Mouse (Mus musculus) brain, adult 2 months (tissue): ENCODE data around the gene Fgfr2.
"Not testable (repeated sequence)": the region's sequence is repeated elsewhere in the genome, so short reads cannot be mapped to it uniquely, and the experiment has no call there.

Experiments
- DNase-seq: peaks from one replicate; pipeline ENCODE4 v3.0.0; 2011; ENCODE audit warnings: low read depth, low spot score

Fgfr2 gene

GRCm38 (mm10) chr7:132665664-132666382, 457.3 kb downstream of the Fgfr2 start:
- DNase-seq = no peak

DNA sequence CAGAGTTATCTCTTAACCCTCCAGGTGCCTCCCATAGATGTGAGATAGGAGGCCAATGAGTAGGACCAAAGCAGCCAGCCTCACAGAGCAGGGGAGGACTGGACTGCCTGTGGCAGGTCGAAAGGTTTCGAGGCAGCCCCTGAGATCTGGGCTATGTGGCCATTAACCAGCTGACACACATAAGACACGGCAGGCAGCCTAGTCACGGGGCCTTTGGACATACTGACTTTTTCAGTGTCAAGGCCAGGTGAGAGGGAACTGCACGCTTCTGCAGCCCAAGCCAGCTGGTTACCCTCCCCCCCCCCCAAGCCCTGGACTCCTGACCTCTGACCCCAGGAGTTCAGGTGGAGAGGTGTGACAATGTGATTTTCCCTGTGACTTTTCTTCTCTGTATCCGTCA, 458.3 kb downstream of the Fgfr2 start:
- DNase-seq = no peak

DNA sequence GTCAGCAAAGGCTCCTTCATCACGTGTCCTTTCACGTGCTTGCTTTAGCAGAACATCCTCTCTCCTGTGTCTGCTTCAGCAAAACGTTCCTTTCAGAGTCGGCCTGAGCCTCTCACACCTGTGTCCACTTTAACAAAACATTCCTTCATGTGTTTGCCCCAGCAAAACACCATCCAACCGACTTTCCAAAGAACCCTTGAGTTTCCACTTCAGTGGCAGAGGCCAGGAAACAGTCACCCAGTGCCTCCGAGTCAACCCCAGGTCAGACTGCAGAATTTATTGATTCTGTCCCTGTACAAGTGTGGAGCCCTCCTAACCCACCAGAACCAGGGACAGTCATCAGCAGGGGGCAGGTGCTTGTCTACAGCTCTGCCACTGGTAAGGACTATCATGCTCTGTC, 460.3 kb downstream of the Fgfr2 start:
- DNase-seq = not testable (repeated sequence)

- DNase-seq = no peak
These were observed 463.5 kb downstream of the Fgfr2 start for GRCm38 (mm10) chr7:132659633-132660032.

GRCm38 (mm10) chr7:132658688-132659087, 464.5 kb downstream of the Fgfr2 start:
- no peak for DNase-seq

- peak; percentile 52 for DNase-seq
These were observed 465.1 kb downstream of the Fgfr2 start for GRCm38 (mm10) chr7:132658058-132658450.

DNA sequence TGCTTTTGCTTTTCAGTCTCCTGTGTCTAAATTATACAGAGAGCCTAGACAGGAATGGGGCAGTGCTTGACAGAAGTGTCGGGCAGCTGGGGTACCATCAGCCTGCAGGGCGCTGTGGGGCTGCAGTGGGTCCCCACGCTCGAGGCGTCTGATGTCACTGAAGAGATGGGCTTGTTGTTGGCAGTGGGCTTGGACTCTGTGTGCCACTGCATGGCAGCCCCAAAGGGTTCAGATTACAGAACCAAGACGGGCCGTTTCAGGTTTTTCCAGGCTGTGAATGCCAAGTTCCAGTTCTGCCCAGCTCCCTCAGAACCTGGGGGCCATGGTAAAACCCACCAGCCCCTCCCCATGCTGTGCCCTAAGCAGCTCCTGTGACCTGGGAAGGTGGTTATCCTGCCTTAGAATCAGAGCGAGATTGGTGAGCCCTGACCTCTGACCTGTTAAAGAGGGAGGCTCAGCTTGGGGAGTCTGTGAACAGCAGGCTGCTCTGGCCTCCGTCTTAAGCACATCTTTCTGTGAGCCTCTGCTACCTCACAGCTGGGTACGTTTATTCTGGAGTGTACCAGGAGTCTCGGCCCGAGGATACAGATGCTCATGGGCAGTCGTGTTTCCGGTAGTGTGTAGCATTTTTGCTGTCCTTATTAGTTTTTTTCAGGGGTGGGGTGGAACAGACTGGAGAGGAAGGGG, 465.6 kb downstream of the Fgfr2 start:
- no peak for DNase-seq

DNA sequence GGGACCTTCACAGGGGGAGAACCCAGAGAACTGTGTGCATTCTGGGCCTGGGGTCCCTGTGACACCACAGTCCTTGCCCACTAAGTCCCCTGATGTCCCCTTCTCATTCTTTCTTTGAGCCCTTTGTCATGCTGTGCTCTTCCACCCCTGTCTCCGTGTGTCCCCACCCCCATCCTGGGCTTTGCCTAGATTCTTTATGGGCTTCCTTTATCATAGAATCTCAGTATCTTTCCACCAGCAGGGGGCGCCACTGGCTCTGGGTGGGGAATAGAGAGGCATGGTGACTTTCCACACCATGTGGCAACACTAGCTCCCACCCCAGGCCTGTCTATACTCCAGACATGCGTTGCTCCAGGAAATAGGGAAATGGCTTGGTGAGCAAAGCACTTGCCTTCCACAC, 466.6 kb downstream of the Fgfr2 start:
- peak; percentile 93 for DNase-seq

DNA sequence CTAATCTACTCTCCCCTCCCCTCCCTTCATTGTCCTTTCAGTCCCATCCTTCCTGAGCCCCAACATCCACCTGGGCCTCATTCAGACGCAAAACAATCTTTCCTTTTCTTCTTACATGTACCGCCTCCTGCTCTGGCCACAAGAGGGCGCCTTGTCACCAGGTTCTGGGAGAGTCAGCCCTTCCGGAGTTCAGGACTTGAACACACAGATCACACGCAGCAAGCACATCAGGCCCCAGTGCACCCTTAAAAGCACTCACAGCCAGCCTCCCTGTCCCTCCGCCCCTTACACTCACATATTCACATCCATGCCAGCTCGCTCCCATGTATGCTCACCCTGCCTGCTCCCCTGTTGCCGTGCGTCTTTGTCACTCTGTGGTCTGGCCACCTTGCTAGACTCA, 467.1 kb downstream of the Fgfr2 start:
- DNase-seq = peak; percentile 98

GRCm38 (mm10) chr7:132654412-132654811, 468.7 kb downstream of the Fgfr2 start:
- DNase-seq = peak; percentile 37

GRCm38 (mm10) chr7:132646514-132646913, 476.6 kb downstream of the Fgfr2 start:
- peak; percentile 55 for DNase-seq

DNA sequence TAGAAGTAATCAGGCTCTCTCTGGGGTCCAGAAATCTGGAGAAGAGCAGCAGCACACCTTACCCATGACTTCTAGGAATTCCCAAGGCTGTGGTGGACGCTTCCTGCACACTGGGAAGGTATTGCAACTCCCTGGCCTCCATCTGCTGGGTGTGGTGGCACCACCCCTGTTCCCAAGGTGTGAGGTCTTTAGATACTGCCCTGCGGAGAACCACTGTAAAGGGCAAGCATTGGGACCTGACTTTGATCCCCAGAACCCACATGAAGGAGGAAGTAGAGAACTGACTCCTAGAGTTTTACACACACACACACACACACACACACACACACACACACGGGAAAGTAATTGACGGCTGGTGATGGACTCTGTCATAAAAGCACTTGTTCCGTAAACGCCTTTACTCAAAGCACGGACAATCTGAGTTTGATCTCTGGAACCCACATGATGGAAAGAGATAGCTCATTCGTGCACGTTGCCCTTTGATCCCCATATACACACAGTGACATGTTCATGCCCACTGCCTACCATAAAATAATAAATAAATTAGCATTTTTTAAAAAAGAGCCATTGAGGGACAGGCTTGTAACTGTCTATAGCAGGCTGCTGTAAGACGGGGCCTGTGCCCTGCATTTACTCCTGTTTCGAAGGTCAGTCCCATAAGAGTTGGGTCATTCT, 478.4 kb downstream of the Fgfr2 start:
- DNase-seq = no peak

DNA sequence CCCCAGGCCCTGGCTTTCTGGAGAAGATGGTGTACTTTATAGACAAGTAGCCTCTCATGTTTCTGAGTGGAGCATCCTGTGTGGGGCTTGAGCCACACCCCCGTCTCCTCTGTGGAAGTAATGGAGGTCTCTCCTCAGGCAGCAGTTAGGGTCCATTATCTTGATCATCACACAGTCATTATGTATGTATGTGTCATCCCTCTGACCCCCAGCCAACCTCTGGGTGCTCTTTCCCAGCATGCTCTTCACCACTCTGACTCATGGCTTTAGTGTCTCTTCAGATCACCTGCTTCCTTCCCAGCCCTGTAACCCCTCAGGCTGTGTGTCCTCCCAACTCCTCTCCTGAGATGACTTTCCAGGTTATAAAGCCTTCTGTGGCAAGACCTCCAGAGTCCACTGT, 481.5 kb downstream of the Fgfr2 start:
- no peak for DNase-seq

DNA sequence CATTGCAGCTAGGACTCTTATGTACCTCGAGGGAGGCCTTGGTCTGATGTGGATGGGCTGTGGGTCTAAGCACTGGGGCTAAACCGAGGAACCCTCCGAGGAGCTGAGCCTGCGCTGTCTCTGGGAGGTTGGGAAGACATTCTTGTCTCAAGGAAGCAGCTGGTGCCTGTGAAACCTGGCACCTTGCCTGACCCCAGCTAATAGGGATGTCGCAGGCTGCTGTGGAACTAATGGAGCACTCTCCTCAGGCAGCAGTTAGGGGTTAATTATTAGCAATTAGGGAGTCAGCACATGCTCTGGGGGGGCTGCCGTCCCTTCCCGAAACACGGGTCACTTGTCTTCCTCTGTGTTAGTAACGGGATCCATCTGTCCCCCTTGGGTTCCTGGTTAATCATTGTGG, 482.2 kb downstream of the Fgfr2 start:
- peak; percentile 29 for DNase-seq

GRCm38 (mm10) chr7:132638446-132639087, 484.6 kb downstream of the Fgfr2 start:
- DNase-seq = peak; percentile 83

- DNase-seq = no peak
These were observed 485.9 kb downstream of the Fgfr2 start for GRCm38 (mm10) chr7:132637292-132637691.

DNA sequence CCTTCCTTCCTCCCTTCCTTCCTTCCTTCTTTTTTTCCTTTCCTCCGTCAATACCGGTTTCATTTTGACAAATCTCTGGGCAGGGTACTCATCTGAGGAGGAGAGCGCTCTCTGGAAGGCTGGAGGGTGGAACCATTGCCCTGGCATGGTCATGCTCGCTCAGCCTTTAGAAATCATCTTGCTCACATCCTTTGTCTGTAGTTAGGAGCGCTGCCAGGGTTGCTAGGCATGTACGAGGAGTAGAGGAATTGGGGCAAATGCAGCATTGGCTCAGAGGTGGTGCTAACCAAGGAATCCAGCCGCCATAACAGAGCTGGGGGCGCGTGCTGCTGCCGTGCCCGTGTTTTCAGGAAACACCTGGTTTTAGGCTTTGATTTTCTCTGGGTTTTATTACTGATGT, 491.8 kb downstream of the Fgfr2 start:
- peak; percentile 69 for DNase-seq

DNA sequence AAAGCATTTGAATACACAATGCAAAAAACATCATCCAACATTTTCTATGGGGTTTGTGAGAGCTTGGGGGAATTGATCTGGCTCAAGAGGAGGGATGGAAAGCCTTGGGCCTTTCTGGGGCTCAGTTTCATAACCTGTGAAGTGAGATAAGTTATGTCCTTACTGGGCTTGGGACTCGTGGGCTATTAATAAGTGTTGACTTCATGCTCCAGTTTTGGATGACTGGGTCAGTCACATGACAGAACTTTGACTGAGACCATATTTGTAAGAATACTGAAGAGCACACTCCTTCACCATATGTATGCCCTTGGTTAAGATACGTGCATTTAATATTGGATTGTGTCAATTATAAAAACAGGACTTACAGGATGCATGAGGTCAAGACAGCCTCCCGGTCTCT, 495.7 kb downstream of the Fgfr2 start:
- no peak for DNase-seq

DNA sequence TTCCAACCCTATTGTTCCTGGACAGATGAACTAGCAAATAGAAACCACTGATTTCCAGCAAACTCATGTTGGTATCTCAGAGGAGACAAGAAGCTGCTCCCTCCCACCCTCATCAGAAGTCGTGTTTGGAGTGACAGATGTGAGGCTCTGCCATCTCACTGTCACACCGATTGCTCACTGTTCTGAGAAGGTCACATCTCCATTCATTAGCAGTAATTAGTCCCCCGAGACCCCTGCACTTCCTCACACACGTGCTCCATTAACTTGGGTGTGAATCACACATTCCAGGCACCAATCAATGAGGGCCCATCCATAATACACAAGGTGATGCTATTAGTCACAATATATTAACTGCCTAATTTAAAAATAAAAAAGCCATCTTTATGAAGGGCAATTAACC, 497.0 kb downstream of the Fgfr2 start:
- DNase-seq = no peak

GRCm38 (mm10) chr7:132624161-132624560, 499.0 kb downstream of the Fgfr2 start:
- DNase-seq = no peak

GRCm38 (mm10) chr7:132619975-132620918, 502.9 kb downstream of the Fgfr2 start:
- no peak for DNase-seq
